Mouse (Mus musculus): Measurements from ENCODE around the gene Slain2. TPM values are rescaled to one million over a fixed set of nuclear protein-coding genes. Genes with fewer than 3 reads are reported as not detected.
"Not testable (repeated sequence)": the region's sequence is repeated elsewhere in the genome, so short reads cannot be mapped to it uniquely, and the experiment has no call there.

Slain2 gene
- polyA plus RNA-seq, 1 experiment from 2014 or later: 50.4 TPM

GRCm38 (mm10) chr5:73006784-73007581, 92.9 kb downstream of the Slain2 start, which contains the start of gene Slc10a4:
TSS of gene Slc10a4 (plus strand) at chr5:73006883.
- ATAC-seq (no peak), DNase-seq (ENCODE audit: low read depth, low spot score) (no peak)
- H3K27me3 ChIP-seq: no peaks in the 10 kb centered on the region
- TF ChIP-seq CTCF (IDR thresholded peaks at IDR 0.05): no peak
- ChIA-PET CTCF (no interaction called here), POLR2A (no interaction called here)
- in situ Hi-C loops (cut with MboI; ENCODE audit: low pct_unique_long_range_greater_than_20kb): no loop called here

- ATAC-seq: no peak
- H3K27me3 ChIP-seq: no peaks in the 10 kb centered on the region
- CTCF ChIA-PET: no interaction called here
- POLR2A ChIA-PET: no interaction called here
- TF ChIP-seq CTCF (IDR thresholded peaks at IDR 0.05): no peak
- in situ Hi-C loops (cut with MboI; ENCODE audit: low pct_unique_long_range_greater_than_20kb): no loop called here
- DNase-seq (ENCODE audit: low read depth, low spot score): no peak
These were observed 93.5 kb downstream of the Slain2 start for GRCm38 (mm10) chr5:73007582-73007959.

- in situ Hi-C loops (cut with MboI; ENCODE audit: low pct_unique_long_range_greater_than_20kb); POLR2A ChIA-PET; H3K27me3 ChIP-seq; DNase-seq (ENCODE audit: low read depth, low spot score); ATAC-seq; CTCF ChIA-PET: not testable (repeated sequence)
- TF ChIP-seq CTCF (IDR thresholded peaks at IDR 0.05): peak; percentile 45
These were observed 94.1 kb downstream of the Slain2 start for GRCm38 (mm10) chr5:73008230-73008629.

GRCm38 (mm10) chr5:73011806-73012205, 97.7 kb downstream of the Slain2 start:
- POLR2A ChIA-PET; H3K27me3 ChIP-seq; in situ Hi-C loops (cut with MboI; ENCODE audit: low pct_unique_long_range_greater_than_20kb); DNase-seq (ENCODE audit: low read depth, low spot score); CTCF ChIA-PET; ATAC-seq: not testable (repeated sequence)

- POLR2A ChIA-PET; H3K27me3 ChIP-seq; CTCF ChIA-PET; ATAC-seq; in situ Hi-C loops (cut with MboI; ENCODE audit: low pct_unique_long_range_greater_than_20kb); DNase-seq (ENCODE audit: low read depth, low spot score): not testable (repeated sequence)
These were observed 98.9 kb downstream of the Slain2 start for GRCm38 (mm10) chr5:73012884-73013610.

GRCm38 (mm10) chr5:73013611-73014287, 99.6 kb downstream of the Slain2 start:
- in situ Hi-C loops (cut with MboI; ENCODE audit: low pct_unique_long_range_greater_than_20kb); POLR2A ChIA-PET; DNase-seq (ENCODE audit: low read depth, low spot score): not testable (repeated sequence)

GRCm38 (mm10) chr5:73014745-73015144, 100.6 kb downstream of the Slain2 start:
- ChIA-PET CTCF (no interaction called here), POLR2A (no interaction called here)
- in situ Hi-C loops (cut with MboI; ENCODE audit: low pct_unique_long_range_greater_than_20kb): no loop called here
- no peak for ATAC-seq
- no peak for DNase-seq (ENCODE audit: low read depth, low spot score)
- H3K27me3 ChIP-seq: no peaks in the 10 kb centered on the region
- no peak for TF ChIP-seq CTCF (IDR thresholded peaks at IDR 0.05)

More at GRCm38 (mm10) chr5:73013611-73014287, 99.6 kb downstream of the Slain2 start:
- CTCF ChIA-PET, H3K27me3 ChIP-seq, ATAC-seq: not testable (repeated sequence)

- in situ Hi-C loops (cut with MboI; ENCODE audit: low pct_unique_long_range_greater_than_20kb): no loop called here
- no peak for TF ChIP-seq CTCF (IDR thresholded peaks at IDR 0.05)
- no peak for DNase-seq (ENCODE audit: low read depth, low spot score)
- ChIA-PET CTCF (no interaction called here), POLR2A (interaction anchor here (0.6 kb wide), 1 partner anchor 294 kb away, joined by 3 read pairs; no protein-coding TSS in a partner anchor)
- ATAC-seq: no peak
- no peaks in the 10 kb centered on the region for H3K27me3 ChIP-seq
These were observed 109.7 kb downstream of the Slain2 start for GRCm38 (mm10) chr5:73023801-73024200.

Other genes starting within 250 kb of the Slain2 start
- gene Txk, start 161.5 kb upstream of the Slain2 start, polyA plus RNA-seq (2021): 0.09 TPM
- 8.3 TPM for gene Tec, start 45.8 kb upstream of the Slain2 start, polyA plus RNA-seq (2021)
- not detected for gene Gm10135, start 60.4 kb downstream of the Slain2 start, polyA plus RNA-seq (2021)
- gene Slc10a4, start 92.6 kb downstream of the Slain2 start, polyA plus RNA-seq (2021): not detected